Mouse (Mus musculus) ES-E14 (cell line): ENCODE data around the gene Krt32.

Experiments used
- ZC3H11A ChIP-seq: IDR thresholded peaks from 2 replicates; pipeline ENCODE4 v1.6.1; 2012; ENCODE audit warnings: low read depth, mild to moderate bottlenecking, inconsistent platforms, low read length, borderline replicate concordance
- ZNF384 ChIP-seq: IDR thresholded peaks from 2 replicates; pipeline ENCODE4 v1.6.1; 2012; ENCODE audit warnings: low read depth, low read length, inconsistent platforms

- TF ChIP-seq ZNF384 (no peak), ZC3H11A (no peak)
These were observed 8.1 kb upstream of the Krt32 start, which contains the start of gene Krt35 for GRCm38 (mm10) chr11:100096141-100096540.
